9 mouse cellular contexts compared by ENCODE assay signal in genomic region chr1:137204371-137204770, GRCm38 (mm10).
"Had no signal": no experiment of that assay in that cellular context is flagged by ENCODE, and none has a peak within 500 bp of the region (broad histone marks: within the 10 kb centered on the region; RNA-seq: fewer than 3 reads in every experiment).

No protein-coding gene starts in this region.

- DNase-seq: lung, adult 18-20 months; lung, embryonic 14.5 days; lung, postnatal 10 days; lung, postnatal 4 days; right cerebral cortex, postnatal 14 days; spleen, adult 18-20 months; thymus, adult 18-20 months; thymus, postnatal 14 days; thymus, postnatal 36 days had no signal
